Mouse (Mus musculus) megakaryocyte, adult 5-6 weeks (primary cell): ENCODE measurements around the gene Thap8. TPM values are rescaled to one million over a fixed set of nuclear protein-coding genes. Genes with fewer than 3 reads are reported as not detected.
"Not testable (repeated sequence)": the region's sequence is repeated elsewhere in the genome, so short reads cannot be mapped to it uniquely, and the experiment has no call there.

Source experiments
- ATAC-seq: 2 replicates; pipeline ENCODE4 v1.8.0; 2016; ENCODE audit warnings: mild to moderate bottlenecking, inconsistent platforms; ENCODE audit not compliant: poor library complexity, severe bottlenecking
- total RNA-seq, 2 experiments: library from RNA; stranded (forward) in 1 of 2; stranded (reverse) in 1 of 2; fragments of 153-499, 151-499 nt in 1 of 2; fragments of 221-1000, 200-1000 nt in 1 of 2; gene quantifications; 2 replicates each; pipeline versions ENCODE4 v1.2.3 to v1.2.4; 2015 to 2017

Gene Thap8
- total RNA-seq (2015) (0.36 and 0.51 TPM in 2 replicates), total RNA-seq (2017) (0.84 and 1.1 TPM in 2 replicates)

- peak; percentile 97 for ATAC-seq
Measured at GRCm38 (mm10) chr7:30279951-30280669, at the start of gene Thap8, which contains the start of gene Wdr62. Thap8 (plus strand) TSS chr7:30280094. Wdr62 (minus strand) TSS chr7:30280419.

DNA sequence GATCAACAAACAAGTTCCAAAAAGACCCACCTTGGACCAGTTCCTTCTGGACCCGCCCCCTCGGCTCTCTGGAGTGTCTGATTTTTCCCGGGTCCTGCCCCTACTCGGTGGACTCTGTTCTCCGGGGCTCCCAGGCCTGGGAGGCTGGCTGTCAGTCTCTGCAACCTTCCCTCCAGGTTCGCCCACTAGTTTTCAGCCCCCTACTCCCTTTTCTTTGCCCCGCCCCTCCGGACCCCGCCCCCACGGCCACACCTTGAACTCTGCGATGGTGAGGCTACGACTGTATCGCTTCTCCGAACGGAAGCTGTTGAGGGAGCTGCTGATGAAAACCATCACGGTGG lies 48.6 kb upstream of the Thap8 start:
- no peak for ATAC-seq

GRCm38 (mm10) chr7:30231669-30232454 lies 48.0 kb upstream of the Thap8 start, which contains the start of the genes Polr2i and Tbcb:
Polr2i (plus strand) TSS chr7:30231948.
Tbcb (minus strand) TSS chr7:30232272.
- ATAC-seq: peak; percentile 96

DNA sequence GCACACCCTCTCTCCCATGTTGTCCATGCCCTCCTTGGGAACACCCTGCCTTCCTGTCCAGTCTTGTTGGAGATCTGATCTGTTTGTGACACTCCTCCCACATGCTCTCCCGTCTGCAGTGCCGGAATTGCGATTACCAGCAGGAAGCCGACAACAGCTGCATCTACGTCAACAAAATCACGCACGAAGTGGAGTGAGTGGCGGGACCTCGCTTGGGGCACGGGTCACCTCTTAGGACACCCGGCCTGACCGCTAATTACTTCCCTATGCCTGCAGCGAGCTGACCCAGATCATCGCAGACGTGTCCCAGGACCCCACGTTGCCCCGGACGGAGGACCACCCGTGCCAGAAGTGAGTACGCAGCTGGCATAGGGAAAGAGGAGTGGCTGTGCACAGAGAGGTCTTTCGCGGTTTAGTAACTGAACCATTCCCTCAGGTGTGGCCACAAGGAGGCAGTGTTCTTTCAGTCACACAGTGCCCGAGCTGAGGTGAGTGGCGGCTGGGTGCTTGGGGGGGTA lies 47.2 kb upstream of the Thap8 start:
- ATAC-seq: peak; percentile 27

- no peak for ATAC-seq
Measured at GRCm38 (mm10) chr7:30233387-30233786, 46.5 kb upstream of the Thap8 start.

GRCm38 (mm10) chr7:30234276-30234858 lies 45.5 kb upstream of the Thap8 start:
- ATAC-seq: no peak

- no peak for ATAC-seq
Measured at GRCm38 (mm10) chr7:30235091-30235490, 44.8 kb upstream of the Thap8 start.

DNA sequence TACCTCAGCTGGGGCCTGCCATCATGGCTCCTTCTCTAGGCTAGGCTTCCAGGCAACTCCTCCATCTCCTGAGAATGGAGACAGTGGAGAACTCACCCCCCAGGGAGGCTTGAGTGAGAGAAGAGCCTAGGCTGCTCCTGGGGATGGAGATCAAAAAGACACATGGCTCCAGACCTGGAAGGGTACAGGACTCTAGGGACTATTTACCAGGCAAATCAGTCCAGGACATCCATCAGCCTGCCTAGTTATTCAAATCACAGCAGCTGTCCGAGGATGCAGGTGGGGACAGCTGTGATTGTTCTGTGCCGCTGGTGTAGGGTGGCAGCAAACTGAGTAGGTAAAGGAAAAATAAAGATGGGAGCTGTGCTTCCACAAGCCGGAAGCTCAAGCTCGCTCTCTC lies 44.3 kb upstream of the Thap8 start, which contains the start of gene Ovol3:
TSS of gene Ovol3 (minus strand) at position 101 of the 400 bp plus-strand sequence.
- ATAC-seq: no peak

DNA sequence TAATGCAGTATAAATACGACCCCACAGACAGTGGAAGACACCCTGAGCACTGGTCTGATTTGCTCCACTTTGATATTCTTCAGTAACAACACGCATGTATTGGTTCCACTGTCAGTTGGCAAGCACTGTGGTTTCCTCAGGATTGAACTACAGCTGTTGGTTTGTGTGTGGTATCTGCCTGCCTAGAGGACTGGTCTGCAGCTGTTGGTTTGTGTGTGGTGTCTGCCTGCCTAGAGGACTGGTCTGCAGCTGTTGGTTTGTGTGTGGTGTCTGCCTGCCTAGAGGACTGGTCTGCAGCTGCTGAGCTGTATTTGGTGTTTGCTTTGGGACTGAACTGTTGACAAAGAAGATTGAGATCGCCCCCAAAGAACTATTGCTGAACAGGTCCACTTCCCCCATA lies 42.5 kb upstream of the Thap8 start:
- ATAC-seq: not testable (repeated sequence)

- ATAC-seq: no peak
Measured at GRCm38 (mm10) chr7:30251956-30252954, 27.6 kb upstream of the Thap8 start.

GRCm38 (mm10) chr7:30265041-30265440 lies 14.9 kb upstream of the Thap8 start:
- ATAC-seq: peak; percentile 81

DNA sequence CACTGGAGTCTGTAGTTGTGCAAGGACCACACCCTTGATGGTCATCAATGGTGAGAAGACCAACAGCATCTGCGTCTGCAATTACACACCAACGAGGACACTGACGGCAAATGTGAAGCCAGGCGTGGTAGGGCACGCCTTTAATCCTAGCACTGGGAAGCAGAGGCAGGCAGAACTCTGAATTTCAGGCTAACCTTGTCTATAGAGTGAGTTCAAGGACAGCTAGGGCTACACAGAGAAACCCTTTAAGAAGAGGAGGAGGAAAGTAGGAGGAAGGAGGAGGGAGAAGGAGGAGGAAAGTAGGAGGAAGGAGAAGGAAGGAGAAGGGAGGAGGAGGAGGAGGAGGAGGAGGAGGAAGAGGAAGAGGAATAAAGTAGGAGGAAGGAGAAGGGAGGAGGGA lies 14.4 kb upstream of the Thap8 start:
- peak; percentile 89 for ATAC-seq

DNA sequence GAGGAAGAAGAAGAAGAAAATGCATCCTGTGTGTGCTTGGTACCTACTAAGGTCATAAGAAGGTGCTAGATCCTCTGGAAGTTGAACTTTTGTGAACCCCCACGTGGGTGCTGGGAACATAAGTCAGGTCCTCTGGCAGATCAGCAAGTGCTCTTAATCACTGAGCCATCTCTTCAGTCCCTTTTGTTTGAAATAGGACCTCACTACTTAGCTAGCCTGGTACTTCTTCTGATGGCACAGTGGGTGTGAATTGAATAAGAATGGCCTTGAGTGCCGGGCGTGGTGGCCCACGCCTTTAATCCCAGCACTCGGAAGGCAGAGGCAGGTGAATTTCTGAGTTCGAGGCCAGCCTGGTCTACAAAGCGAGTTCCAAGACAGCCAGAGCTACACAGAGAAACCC lies 14.0 kb upstream of the Thap8 start:
- no peak for ATAC-seq

DNA sequence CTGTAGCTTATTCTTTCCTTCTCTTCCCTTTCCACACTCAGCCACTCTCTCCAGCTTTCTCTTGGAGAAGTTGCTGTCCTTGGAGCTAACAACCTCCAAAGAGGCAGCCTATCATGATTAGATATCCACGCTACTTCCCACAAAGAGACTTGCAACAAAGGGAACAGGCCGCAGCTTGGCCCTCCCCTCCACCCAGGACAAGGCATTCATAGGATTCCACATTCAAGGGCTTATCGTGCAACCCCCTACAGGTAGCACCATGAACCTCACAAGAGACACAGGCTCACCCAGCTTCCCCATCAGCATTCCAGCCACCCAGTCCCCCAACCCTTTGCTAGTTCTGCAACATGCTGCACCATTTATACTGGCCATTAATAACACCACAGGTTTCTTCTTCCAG lies 13.1 kb upstream of the Thap8 start:
- no peak for ATAC-seq

- no peak for ATAC-seq
Measured at GRCm38 (mm10) chr7:30269641-30270040, 10.3 kb upstream of the Thap8 start.

DNA sequence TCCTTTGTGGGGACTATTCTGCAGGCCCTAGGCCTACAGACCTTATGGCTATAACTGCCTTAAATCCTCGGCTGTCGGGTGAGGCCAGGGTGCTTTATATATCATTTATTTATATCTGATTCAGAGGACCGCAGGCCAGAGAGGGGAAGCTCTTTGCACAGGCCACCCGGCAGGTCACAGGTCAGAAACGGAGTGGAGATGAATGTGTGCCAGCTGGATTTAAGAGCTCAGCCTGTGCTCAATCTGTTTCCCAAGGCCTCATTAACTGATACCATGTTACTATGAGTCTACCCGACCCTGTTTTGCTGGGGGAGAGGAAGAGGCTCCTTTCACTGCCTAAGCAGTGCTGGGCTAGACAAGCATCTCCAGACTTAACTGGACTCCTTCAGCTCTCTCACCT lies 5.5 kb upstream of the Thap8 start:
- no peak for ATAC-seq

- ATAC-seq: no peak
Measured at GRCm38 (mm10) chr7:30278911-30279310, 983 bp upstream of the Thap8 start.

DNA sequence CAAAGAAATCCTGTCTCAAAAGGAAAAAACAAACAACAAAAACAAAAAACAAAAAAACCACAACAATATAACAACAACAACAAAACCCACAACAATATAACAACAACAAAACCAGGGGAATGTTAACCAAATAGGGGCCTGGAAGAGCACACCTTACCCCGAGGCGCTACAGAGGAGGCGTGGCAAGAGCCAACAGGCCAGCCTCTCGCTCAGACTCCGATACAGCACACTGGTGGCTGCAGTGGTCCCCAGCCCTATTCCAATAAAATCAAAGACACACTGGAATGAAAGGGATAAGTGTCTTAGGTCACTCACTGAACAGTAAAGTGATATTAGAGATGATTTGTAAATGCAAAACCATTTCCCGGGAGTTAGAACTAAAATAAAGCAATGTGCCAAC lies 358 bp upstream of the Thap8 start:
- ATAC-seq: no peak

GRCm38 (mm10) chr7:30280670-30281138 lies 810 bp downstream of the Thap8 start:
- ATAC-seq: peak; percentile 62

DNA sequence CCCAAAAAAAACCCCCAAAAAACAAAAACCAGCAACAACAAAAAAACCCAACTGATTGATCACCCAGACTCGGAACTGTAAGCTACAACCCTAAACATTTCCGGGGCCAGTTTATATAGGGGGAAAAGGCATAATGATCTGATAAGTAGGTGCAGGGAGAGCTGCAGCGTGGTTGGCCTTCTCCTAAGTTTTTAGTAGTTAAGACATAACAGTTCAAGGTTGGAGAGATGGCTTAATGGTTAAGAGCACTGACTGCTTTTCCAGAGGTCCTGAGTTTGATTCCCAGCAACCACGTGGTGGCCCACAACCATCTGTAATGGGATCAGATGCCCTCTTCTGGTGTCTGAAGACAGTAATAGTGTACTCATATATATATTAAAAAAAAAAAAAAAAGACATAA lies 1.6 kb downstream of the Thap8 start:
- ATAC-seq: no peak
